Mouse (Mus musculus) embryonic fibroblast, embryonic 13.5 days (primary cell): ENCODE measurements around the gene Dynlt1f.
"Not testable (repeated sequence)": the region's sequence is repeated elsewhere in the genome, so short reads cannot be mapped to it uniquely, and the experiment has no call there.

Experiments used
- CTCF ChIP-seq: IDR thresholded peaks from 2 replicates; pipeline ENCODE4 v1.5.1; 2011; ENCODE audit warnings: mild to moderate bottlenecking, control low read depth, low read length, moderate library complexity, borderline replicate concordance; ENCODE audit not compliant: insufficient read depth
- POLR2A ChIP-seq: IDR thresholded peaks from 2 replicates; pipeline ENCODE4 v1.6.1; 2011; ENCODE audit warnings: low read depth, mild to moderate bottlenecking, control low read depth, low read length, moderate library complexity

GRCm38 (mm10) chr17:6624926-6625558 lies 30.7 kb downstream of the Dynlt1f start:
- not testable (repeated sequence) for TF ChIP-seq POLR2A, CTCF
